Mouse (Mus musculus): ENCODE results near the gene Ugt1a8.
"Not testable (repeated sequence)": the region's sequence is repeated elsewhere in the genome, so short reads cannot be mapped to it uniquely, and the experiment has no call there.

DNA sequence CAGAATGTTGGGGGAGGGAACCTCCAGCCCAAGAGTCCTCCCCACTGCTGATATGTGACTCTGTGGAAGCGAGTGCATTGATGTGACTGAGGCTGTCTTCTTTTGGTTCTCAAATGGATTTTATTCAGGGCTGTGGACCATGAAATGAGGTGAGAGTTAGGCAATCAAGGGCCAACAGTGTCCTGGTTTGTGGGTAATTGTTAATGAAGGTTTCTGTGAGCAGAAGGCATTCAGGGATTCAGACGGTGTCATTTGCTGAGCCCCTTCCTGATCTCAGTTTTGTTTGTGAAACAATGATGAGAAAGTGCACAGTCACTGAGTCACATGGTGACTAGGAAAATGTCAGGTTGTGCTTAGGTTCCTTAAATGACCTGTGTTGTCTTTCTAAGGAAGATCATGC lies 44.6 kb upstream of the Ugt1a8 start:
- TF ChIP-seq TAL1, GATA1 (IDR thresholded peaks at IDR 0.05; ENCODE audit: low read length): not testable (repeated sequence)
